Mouse (Mus musculus) hindbrain, embryonic 16.5 days (tissue): Measurements from ENCODE around the gene Tdgf1. TPM values are rescaled to one million over a fixed set of nuclear protein-coding genes. Genes with fewer than 3 reads are reported as not detected.

Source experiments
- ATAC-seq: fragments of 200-750 bp; cut with Nextera tagmentation; 2 replicates; pipeline ENCODE4 v1.8.0; 2017; ENCODE audit warnings: moderate TSS enrichment, moderate library complexity
- H3K27ac ChIP-seq: fragments of 300-500 bp; sonication (generic); 2 replicates; pipeline ENCODE4 v1.5.1; 2014; ENCODE audit warnings: low read depth, mild to moderate bottlenecking, control low read depth, low read length, moderate library complexity
- H3K27me3 ChIP-seq: fragments of 300-500 bp; sonication (generic); replicated peaks from 2 replicates; pipeline ENCODE4 v1.6.1; 2014; ENCODE audit warnings: low read length; ENCODE audit not compliant: control insufficient read depth, insufficient read depth
- H3K36me3 ChIP-seq: fragments of 300-500 bp; sonication (generic); 2 replicates; pipeline ENCODE4 v1.6.1; 2014; ENCODE audit warnings: mild to moderate bottlenecking, low read length, moderate library complexity, mixed read lengths; ENCODE audit not compliant: control insufficient read depth, insufficient read depth
- H3K4me1 ChIP-seq: fragments of 300-500 bp; sonication (generic); 2 replicates; pipeline ENCODE4 v1.6.1; 2014; ENCODE audit warnings: low read depth, low read length; ENCODE audit not compliant: control insufficient read depth, insufficient read depth
- H3K4me2 ChIP-seq: fragments of 300-500 bp; sonication (generic); 2 replicates; pipeline ENCODE4 v1.6.1; 2014; ENCODE audit warnings: mild to moderate bottlenecking, low read length, control low read depth, moderate library complexity
- H3K4me3 ChIP-seq: fragments of 300-500 bp; sonication (generic); 2 replicates; pipeline ENCODE4 v1.5.1; 2014; ENCODE audit warnings: mild to moderate bottlenecking, low read length, control low read depth, moderate library complexity
- H3K9ac ChIP-seq: fragments of 300-500 bp; sonication (generic); 2 replicates; pipeline ENCODE4 v1.6.1; 2014; ENCODE audit warnings: low read depth, mild to moderate bottlenecking, control low read depth, low read length, moderate library complexity
- H3K9me3 ChIP-seq: fragments of 300-500 bp; sonication (generic); 2 replicates; pipeline ENCODE4 v1.6.1; 2014; ENCODE audit warnings: mild to moderate bottlenecking, low read length, moderate library complexity; ENCODE audit not compliant: control insufficient read depth
- WGBS: fragments of 180-500 bp; shearing (Covaris S2); extraction: QIAGEN DNeasy Blood & Tissue Kit; methylation state at CpG from one replicate; pipeline ENCODE4 v1.1.7; 2014; 5-methylcytosine and 5-hydroxymethylcytosine counted together
- polyA plus RNA-seq: library from polyadenylated mRNA; unstranded; fragments of >200 nt; fragmentation: Nextera tagmentation; extraction: Ambion mirVana; gene quantifications from 2 replicates; pipeline ENCODE4 v1.2.1, GENCODE M21; 2015

Gene Tdgf1
- polyA plus RNA-seq, 1 experiment from 2014 or later, result 0.28 TPM

DNA sequence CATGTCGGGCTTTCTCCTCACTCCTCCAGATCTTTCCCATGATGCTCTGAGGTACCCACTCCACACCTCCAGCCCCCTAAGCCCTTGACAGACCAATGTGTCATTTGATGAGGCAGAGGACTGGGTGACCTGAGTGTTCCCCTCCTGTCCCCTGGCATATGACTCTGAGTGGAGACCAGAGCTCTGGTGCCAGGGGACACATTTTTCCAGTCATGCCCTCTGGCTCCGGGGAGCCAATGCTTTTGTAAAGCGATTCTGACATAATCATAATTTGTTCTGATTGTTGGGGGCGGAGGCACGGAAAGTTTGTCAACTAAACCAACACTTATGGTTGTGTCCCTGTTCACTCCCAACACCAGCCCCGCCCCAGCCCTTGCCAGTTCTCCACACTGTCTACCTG, 10.0 kb upstream of the Tdgf1 start:
- H3K27ac ChIP-seq, result no peak overlapping the region

GRCm38 (mm10) chr9:110954681-110955445, 8.9 kb upstream of the Tdgf1 start:
- no peaks in the 10 kb centered on the region for H3K4me1 ChIP-seq
- no peaks in the 10 kb centered on the region for H3K9me3 ChIP-seq
- H3K27ac ChIP-seq, result no peak overlapping the region
- no peak overlapping the region for H3K4me3 ChIP-seq
- no peak overlapping the region for H3K9ac ChIP-seq
- ATAC-seq, result no peak
- no peaks in the 10 kb centered on the region; the same call in 1 of the 2 replicates for H3K27me3 ChIP-seq
- no peaks in the 10 kb centered on the region for H3K36me3 ChIP-seq
- 54% methylated on average over 2 of the region's 2 CpGs for WGBS
- H3K4me2 ChIP-seq, result peak overlapping the region; percentile 65

More for the DNA sequence above, 10.0 kb upstream of the Tdgf1 start:
- ATAC-seq, result no peak
- Histone ChIP-seq H3K4me3 (no peak overlapping the region), H3K9ac (no peak overlapping the region), H3K27me3 (no peaks in the 10 kb centered on the region; the same call in 1 of the 2 replicates), H3K4me1 (no peaks in the 10 kb centered on the region), H3K9me3 (no peaks in the 10 kb centered on the region), H3K36me3 (no peaks in the 10 kb centered on the region), H3K4me2 (no peak overlapping the region)
- WGBS, result 86% methylated on average over 6 of the region's 6 CpGs

DNA sequence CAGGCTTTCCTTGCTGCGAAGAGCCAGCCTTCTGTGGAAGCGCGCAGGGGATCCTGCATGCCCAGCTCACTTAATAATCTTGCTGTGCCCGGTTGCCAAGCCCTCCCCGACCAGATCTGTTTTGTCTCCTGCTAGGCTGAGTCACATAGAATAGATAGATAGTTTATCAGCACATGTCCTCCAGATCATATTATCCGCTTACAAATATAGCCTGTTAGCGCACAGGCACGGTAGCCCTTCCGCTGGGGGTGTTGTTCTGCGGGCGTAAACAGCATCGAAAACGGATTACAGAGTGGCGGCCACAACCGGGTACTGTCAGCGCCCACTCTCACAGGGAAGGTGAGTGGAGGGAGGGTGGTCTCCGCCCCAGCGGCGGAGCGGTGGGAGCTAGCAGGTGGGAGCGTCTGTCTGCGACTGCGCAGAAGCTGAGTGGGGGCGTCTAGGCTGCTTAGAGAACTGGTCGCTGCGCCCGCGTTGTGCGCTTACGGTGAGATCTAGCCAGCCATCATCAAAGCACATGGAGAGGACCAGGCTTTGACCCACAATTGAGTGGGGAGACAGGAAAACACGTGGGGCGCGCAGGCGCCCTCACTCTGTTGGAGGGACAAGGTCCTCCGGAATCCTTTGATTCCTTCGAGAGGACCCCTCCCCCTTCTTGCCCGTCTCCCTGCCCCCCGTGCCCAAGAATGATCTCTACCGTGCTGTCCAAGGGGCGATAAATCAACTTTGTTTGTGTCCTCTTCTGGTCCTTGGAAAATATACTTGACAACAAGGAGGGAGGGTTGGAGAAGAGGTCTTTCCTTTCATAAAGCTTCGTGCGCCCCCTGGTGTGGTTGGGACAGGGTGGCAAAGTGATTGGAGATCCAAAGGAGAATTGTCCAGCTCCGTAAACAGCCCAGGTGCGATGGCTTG, 7.8 kb upstream of the Tdgf1 start:
- H3K36me3 ChIP-seq, result no peaks in the 10 kb centered on the region
- peak overlapping the region; percentile 65 for H3K4me2 ChIP-seq
- under 1% methylated on average over 44 of the region's 44 CpGs for WGBS
- peak overlapping the region; percentile 83 for H3K27ac ChIP-seq
- no peaks in the 10 kb centered on the region for H3K9me3 ChIP-seq
- H3K4me1 ChIP-seq, result no peaks in the 10 kb centered on the region
- H3K4me3 ChIP-seq, result peak overlapping the region; percentile 61
- no peaks in the 10 kb centered on the region; the same call in 1 of the 2 replicates for H3K27me3 ChIP-seq
- peak overlapping the region; percentile 66 for H3K9ac ChIP-seq
- ATAC-seq, result peak; percentile 94

- Histone ChIP-seq H3K4me1 (no peaks in the 10 kb centered on the region), H3K36me3 (no peaks in the 10 kb centered on the region), H3K27ac (peak overlapping the region; percentile 83), H3K4me3 (peak overlapping the region; percentile 61), H3K9ac (peak overlapping the region; percentile 66), H3K9me3 (no peaks in the 10 kb centered on the region), H3K4me2 (peak overlapping the region; percentile 65), H3K27me3 (no peaks in the 10 kb centered on the region; the same call in 1 of the 2 replicates)
- no peak for ATAC-seq
- WGBS, result 42% methylated on average over 5 of the region's 5 CpGs
Observed at GRCm38 (mm10) chr9:110952931-110953549, 7.1 kb upstream of the Tdgf1 start.

GRCm38 (mm10) chr9:110952398-110952797, 6.4 kb upstream of the Tdgf1 start:
- Histone ChIP-seq H3K9ac (no peak overlapping the region), H3K9me3 (no peaks in the 10 kb centered on the region), H3K4me1 (no peaks in the 10 kb centered on the region), H3K27ac (no peak overlapping the region), H3K36me3 (no peaks in the 10 kb centered on the region), H3K4me2 (no peak overlapping the region), H3K27me3 (no peaks in the 10 kb centered on the region; the same call in 1 of the 2 replicates), H3K4me3 (no peak overlapping the region)
- WGBS, result 60% methylated on average over 6 of the region's 6 CpGs
- no peak for ATAC-seq

DNA sequence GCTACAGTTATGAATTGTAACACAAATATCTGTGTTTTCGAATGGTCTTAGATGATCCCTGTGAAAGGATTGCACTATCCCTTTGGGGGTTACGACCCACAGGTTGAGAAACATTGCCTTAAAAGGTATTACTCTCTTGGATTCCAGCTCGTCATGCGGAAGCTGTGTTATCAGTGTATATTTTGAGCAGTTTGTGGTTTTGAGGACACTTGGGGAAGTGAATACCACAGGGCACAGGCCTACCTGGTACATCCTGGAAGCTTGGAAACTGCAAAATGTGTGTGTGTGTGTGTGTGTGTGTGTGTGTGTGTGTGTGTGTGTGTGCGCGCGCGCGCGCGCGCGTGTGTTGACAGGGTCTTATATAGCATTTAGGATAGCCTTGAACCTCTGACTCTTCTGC, 5.9 kb upstream of the Tdgf1 start:
- no peaks in the 10 kb centered on the region for H3K36me3 ChIP-seq
- H3K27me3 ChIP-seq, result no peaks in the 10 kb centered on the region; the same call in 1 of the 2 replicates
- H3K27ac ChIP-seq, result no peak overlapping the region
- no peak overlapping the region for H3K4me2 ChIP-seq
- H3K4me1 ChIP-seq, result no peaks in the 10 kb centered on the region
- H3K9me3 ChIP-seq, result no peaks in the 10 kb centered on the region
- WGBS, result 98% methylated on average over 11 of the region's 13 CpGs
- no peak overlapping the region for H3K4me3 ChIP-seq
- no peak overlapping the region for H3K9ac ChIP-seq
- no peak for ATAC-seq

DNA sequence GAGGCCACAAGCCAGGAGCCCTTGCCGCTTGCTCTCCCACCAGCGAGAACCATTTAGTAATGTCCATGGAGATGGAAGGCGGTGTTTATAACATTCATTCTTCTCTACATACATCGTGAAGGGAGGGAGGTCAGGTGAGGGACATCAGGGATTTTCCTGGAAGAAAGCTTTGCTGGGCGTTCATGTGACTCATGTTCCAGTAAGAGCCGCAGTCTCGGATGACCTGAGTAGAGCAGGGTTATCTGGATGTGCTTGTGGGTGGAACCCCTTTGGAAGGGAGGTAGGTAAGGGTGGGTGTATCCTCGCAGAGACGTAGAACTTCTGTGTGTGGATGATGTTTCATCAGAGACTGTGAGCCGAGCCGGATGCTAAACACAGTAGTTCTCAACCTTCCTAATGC, 5.4 kb upstream of the Tdgf1 start, which contains the start of gene Lrrc2:
Lrrc2 (plus strand) TSS at position 149 of the 400 bp plus-strand sequence.
- Histone ChIP-seq H3K4me2 (no peak within 1 kb of the TSS), H3K9ac (no peak within 1 kb of the TSS), H3K36me3 (no peaks in the 10 kb centered on the region), H3K9me3 (no peaks in the 10 kb centered on the region), H3K4me3 (no peak within 1 kb of the TSS), H3K4me1 (no peaks in the 10 kb centered on the region), H3K27ac (no peak within 1 kb of the TSS), H3K27me3 (no peaks in the 10 kb centered on the region; the same call in 1 of the 2 replicates)
- no peak for ATAC-seq
- 91% methylated on average over 11 of the region's 11 CpGs for WGBS

GRCm38 (mm10) chr9:110950109-110950508, 4.2 kb upstream of the Tdgf1 start:
- no peak for ATAC-seq
- Histone ChIP-seq H3K36me3 (no peaks in the 10 kb centered on the region), H3K9ac (no peak overlapping the region), H3K27ac (no peak overlapping the region), H3K4me1 (no peaks in the 10 kb centered on the region), H3K4me2 (no peak overlapping the region), H3K9me3 (no peaks in the 10 kb centered on the region), H3K27me3 (0 out of 2 replicates have a peak, but pooled peaks cover 3% of the 10 kb centered on the region), H3K4me3 (no peak overlapping the region)
- 99% methylated on average over 3 of the region's 3 CpGs for WGBS
